Mouse (Mus musculus) kidney, adult 9 months (tissue): ENCODE results near the gene Ncoa1.

Experiments used
- DNase-seq: peaks from one replicate; pipeline ENCODE4 v3.0.0; 2022

Ncoa1 gene

DNA sequence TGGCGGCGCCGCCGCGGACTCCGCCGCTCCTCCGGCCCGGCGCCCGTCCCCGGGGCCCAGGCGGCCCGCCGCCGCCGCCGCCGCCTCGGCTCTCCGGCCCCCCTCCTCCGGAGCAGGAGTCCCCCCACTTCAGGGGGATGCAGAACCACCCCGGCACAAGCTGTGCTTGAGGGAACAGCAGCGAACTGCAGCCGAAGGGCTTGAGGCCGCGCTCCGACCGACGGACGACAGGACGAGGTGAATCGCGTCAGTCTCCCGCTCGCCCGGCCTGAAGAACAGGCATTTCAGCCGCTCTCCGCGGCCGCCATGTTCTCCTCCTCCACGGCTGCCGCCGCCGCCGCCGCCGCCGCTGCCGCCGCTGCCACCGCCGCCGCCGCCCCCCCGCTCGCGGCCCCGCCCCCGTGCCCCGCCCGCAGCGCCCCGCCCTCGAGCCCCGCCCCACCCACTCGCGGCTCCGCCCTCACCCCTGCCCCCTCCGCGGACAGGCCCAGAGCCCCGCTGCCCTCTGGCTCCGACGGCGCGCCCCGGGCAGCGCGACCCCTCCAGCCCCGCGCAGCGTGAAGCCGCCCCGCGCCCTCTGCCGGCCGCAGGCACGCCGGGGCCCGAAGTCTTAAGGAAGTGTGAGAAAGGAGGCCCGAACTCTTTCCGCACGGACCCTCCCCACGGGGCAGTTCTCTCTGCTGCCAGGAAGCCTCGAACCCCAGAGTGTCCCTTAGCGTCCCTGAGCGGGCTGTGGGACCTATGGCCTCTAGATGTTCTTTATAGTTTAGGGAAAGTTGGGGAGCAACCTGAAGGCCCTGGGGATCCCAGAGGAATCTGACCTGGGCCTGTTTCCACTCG lies at the start of gene Ncoa1:
Ncoa1 (minus strand) TSS at position 351 of the 840 bp plus-strand sequence.
- DNase-seq: peak; percentile 70

DNA sequence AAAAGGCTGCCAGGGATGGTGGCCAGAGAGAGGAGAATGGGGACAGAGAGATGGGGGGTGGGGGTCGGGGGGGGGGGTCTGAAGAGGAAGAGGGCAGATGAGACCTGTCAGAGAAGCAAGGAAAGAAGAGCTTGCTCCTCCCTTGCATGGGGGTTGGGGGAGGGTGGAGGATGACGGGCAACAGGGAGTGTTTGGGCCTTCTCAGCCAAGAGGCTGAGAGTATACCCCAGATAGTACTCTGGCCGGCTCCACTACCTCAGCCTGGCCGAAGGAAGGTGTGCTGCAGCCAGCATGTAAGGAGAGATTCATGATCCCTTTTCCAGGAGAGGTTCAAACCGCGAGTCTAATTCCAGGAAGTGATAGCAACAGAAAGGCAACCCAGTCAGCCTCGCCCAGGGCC lies 47.6 kb upstream of the Ncoa1 start:
- no peak for DNase-seq

DNA sequence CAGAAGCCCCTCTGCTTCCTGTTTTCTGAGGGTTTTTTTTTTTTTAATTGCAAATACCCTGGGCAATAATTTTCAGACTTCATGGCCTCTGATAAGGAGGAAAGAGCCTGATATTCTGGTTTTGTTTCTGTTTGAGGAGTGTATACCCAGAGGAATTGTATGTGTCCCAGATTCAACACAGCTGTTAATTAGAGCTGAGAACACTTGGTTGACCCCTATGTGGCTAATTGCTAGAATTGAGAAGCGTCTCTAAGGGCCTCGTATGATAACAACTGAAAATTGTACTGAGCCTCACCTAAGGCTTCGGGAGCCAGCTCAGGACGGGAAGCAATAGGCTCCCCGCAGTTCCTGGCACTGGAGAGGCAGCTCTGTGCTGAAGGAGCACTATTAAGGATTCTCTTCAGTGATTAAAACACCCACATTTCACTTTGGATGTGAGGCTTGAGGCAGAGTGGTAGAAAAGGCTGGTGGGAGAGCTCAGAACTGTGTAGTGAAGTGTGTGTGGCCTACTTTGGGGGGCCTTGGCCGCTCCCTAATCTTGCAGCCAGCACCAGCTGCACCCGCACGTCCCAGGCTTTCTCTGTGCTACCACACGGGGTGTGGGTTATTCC lies 46.8 kb upstream of the Ncoa1 start:
- no peak for DNase-seq

DNA sequence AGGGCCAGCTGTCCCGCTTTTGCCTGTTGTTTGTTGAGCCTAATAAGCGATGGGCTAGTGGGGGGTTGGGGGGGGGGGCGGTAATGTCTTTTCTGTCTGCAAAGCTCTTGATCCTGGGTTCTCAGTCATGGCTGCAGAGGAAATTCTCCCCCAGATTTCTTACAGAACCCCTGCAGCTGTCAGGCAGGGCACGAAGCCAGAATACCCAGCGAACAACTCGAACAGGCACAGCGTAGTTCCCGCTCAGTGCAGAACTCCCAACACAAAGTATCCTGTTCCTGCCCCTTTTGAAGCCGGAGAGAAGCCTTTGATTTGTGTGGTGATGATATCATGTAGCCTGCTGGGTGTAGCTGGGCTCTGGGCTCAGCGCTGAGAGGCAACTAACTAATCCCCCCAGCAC lies 46.2 kb upstream of the Ncoa1 start:
- peak; percentile 18 for DNase-seq

DNA sequence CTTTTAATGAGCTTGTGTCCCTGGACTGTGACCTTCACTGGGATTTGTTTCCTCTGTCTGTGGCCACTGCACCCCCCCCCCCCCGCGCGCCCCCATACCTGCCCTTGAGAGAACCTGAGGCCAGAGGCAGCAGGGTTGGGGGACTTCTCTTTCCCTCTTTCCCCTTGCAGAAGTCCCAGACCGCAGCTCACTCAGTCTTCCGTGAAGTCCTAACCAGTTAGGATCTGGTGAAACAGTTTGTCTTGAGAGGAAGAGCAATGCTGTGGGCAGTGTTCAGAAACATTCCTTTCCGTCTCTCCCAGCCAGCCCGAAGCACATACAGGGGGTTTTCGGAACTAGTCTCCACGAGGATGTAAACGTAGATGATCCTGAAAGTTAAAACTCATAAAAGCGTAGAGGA lies 42.0 kb upstream of the Ncoa1 start:
- peak; percentile 10 for DNase-seq

DNA sequence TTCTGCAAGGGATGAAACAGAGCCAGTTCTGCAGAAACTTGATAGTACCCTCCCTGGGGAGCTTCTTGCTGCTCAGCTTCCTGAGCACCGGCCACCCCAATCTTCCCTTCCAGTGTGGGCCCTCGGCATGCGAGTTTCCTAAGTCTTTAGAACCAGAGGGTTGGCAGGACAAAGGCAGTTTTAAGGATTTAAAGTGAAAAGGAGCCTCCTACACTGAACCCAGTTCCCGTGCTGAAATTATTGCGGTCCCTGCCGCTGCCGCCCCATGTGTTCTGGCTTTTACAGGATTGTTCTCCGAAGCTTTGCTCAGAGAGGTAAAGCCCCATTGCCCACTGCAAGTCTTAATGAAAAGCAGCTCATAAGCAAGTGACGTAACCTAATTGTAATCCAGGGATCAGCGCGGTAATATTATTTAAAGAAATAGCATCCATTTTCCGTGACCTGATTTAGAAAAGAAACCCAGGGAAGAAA lies 32.6 kb upstream of the Ncoa1 start:
- peak; percentile 9 for DNase-seq

DNA sequence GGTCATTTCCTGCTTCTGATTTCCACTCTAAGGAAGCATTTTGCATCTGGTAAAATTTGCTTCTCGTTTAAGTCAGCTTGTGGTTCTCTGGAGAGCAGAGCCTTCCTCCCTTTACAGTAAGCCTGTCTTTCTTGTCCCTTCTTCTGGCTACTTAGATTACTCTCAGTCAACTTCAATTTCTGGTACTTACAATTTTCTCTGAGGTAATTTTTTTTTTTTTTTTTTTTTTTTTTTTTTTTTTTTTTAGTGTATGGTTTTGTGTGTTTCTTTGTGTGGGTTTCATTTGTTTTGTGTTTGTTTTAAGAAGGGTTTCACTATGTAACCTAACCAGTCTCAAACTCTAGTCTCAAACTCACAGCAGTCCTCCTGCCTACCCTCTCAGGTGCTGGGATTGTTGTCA lies 31.2 kb upstream of the Ncoa1 start:
- DNase-seq: no peak

DNA sequence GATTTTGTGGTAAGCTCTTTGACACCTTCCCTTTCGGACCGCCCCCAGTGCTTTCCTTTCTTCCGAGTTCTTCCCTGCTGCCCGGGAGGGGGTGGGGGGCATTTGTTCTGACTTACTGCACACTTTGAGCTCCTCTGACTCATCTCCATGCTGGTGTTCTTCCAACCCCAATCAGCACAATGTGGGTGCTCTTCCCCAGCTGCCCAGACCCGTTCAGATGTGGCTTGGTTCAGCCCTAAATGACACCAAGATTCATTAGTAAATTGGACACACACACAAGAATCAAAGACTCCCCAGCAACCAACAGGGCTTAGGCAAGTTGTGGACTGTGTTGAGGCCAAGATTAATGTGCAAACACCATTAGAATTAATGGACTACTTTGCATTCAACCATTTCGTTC lies 30.5 kb upstream of the Ncoa1 start:
- no peak for DNase-seq

DNA sequence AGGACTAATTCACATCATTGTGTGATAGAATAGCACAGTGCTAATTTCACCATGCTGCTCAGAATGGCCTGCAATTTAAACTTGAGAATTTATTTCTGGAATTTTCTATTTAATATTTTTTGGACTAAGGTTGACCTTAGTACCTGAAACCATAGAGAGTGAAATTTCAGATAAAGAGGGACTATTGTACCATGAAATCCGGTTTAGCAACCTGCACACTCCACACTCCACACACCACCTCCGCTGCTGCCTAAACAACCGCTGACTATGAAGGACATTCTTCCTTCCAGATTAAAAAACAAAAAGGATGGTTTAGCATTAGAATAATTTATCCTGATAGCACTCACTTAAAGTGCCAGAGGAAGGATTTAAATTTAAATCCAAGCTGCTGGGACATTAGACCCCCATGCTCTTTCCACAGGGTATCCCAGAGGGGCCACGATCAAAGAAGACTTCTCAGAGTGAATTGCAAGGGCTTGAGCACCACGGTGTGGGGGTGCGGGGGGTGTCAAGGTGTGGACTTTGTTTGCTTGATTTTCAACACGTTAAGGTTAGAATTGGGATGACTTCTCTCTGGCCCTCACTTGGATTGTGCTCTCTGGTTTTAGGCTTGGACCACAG lies 29.9 kb upstream of the Ncoa1 start:
- DNase-seq: no peak

DNA sequence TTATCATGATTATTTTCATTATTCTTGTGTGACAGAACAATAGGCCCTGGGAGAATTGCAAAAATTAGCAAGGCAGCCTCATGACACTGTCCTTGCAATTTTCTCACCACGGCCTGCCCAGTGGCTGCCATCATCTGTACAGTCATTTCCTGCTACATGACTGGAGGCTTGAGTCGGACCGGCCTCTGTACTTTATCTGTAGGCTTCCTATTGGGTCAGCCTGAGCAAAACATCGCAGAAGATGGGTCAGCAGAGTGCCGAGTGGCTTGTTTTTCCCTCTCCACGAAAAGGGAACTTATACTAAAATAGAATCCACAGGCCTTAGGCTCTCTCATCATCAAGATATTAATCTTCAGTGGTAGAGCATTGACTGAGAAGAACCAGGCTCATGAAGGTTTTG lies 28.3 kb upstream of the Ncoa1 start:
- DNase-seq: no peak

DNA sequence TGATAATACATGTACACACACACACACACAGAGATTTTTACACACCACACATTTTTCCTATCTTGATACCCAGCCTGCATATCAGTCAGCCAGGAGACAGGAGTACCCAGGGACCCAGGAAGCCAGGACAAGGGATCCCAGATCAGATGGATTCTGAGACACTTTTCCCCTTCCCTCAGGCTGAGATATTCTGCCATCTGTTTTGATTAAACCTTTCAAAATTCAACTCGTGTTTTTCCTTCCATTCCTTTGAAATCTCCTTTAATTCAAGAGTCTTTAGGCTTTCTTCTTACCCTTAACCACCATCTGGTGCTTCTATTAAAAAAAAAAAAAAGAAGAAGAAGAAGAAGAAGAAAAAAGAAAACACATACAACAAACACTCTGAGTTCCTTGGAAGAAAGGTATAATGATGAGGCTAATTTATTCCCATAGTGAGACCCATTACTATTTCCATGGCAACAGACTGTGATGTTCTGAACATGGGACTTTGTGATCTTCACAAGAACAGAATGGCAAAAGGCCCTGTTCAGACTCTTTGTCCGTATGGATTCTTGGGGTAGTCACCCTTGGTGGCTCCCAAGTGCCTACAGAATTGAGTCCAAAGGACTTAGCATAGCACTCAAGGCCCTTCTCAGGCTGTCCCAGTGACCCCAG lies 26.8 kb upstream of the Ncoa1 start:
- no peak for DNase-seq

DNA sequence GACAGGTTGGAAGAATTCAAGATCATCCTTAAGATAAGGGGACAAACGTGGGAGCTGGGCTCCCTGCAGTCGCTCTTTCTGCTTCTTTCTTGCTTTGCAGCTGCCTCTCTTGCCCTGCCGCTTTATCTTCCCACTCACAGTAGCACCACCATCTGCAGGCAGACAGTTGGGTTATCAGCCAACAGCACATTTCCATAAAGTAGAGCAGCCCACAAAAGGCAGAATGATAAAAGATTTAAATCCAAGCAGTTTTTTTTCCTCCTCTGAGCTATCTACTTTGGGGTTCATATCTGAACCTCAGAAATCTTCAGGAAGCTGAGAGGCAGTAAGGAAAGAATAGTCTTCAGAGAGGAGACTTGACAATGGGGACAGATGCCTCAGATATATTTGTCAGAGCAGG lies 24.9 kb upstream of the Ncoa1 start:
- no peak for DNase-seq

DNA sequence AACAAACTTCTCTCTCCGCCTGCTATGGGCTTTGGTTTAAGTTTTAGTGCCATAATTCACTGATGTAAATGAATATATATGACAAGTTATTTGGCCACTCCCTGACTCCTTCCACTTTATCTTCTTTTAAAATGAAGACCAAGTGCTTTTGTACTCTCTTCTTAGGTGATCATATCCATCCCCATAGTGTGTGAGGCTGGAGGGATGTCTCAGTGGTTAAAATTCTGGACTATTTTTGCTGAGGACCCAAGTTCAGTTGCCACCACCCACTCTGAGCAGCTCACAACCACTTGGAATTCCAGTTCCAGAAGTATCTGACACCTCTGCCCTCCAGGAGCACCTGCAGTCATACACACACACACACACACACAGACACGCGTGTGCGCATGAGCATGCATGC lies 23.5 kb upstream of the Ncoa1 start:
- DNase-seq: no peak

DNA sequence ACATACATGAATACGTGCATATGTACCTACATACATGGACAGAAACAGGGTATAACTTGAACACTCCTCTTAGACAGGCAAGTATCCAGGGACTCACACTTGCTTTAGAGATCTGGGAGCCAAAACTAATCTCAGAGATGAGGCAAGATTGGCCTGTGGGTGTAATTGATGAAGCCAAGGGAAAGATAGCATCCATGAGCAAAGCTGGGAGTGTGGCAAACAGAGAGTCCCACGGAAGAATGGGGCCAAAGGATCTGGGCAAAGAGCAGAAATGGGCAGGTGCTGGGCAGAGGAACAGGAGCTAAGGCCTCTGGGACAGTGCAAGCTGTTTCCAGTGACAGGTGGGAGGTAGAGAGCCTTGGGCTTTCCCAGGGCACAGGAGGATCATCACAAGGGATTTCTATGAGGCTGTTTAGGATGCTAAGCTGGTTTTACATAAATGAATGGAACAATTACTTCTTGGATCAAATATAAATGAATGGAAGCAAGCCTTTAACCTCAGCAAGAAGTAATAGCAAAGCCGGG lies 22.7 kb upstream of the Ncoa1 start:
- DNase-seq: no peak

DNA sequence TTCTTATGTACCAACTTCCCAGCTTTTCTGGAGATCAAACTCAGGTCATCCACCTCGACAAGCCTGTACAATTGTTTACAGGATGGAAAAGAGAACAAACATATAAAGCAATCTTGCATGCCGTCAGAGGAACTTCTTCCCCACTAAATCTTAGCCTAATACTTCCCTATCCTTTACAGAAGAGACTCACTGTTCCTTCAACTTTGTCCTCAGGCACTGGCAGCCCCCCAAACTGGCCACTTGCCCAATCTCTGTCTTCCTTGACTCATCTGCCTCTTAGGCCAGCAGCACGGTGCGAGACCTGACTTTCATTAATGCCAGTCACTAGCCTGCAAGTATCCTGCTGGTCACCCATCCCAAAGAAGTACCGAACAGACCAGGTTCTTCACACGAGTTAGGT lies 11.4 kb upstream of the Ncoa1 start:
- peak; percentile 89 for DNase-seq

DNA sequence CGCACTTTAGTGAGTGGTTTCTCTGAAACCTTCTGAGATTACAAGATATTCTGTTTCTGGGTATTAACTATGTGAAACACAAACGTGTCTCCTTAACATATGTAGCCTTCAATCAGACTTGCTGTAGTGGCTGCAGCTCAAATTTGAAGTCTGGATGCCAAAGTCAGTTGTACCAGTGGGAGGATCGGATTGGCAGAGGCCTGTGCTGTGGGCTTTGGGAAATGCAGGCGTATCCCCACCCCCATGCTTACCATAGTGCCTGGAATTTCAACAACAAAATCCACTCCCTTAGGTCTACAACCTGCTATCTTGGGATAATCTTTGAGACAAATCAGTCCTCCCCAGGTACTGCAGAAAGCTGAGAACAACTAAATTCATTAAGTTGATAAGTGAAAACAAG lies 6.4 kb upstream of the Ncoa1 start:
- DNase-seq: no peak

DNA sequence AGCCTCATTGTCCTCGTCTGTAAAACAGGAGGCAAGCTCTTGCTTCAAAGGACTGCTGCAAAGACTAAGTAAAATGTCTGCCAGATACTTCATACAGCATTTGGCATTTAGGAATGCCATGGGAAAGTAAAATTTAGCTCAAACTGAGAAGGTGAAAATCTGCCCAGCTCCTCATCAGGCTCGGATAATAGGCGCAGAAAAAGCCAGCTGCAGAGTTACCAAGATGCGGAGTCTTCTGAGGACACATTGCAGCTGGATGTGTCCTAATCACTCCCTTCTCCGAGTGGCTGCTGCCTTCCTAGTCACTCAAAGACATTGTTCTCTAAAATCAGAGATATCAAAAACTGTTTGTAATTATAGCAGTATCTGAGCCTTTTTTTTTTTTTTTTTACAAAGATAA lies 4.7 kb upstream of the Ncoa1 start:
- no peak for DNase-seq

DNA sequence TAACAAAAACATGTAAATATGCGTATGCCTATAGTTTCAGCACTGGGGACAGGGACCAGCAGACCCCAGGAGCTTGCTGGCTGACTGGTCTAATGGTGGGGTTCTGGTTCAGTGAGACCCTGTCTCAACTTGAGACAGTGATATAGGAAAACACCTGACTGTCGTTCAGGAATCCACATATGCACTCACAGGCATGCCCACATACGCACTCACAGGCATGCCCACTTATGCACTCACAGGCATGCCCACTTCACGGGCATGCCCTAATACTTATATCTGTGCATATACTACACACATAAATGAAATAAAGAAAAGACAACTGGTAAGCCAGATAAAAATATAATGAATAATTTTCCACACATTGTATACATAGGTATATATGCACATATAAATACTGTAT lies 3.3 kb upstream of the Ncoa1 start:
- no peak for DNase-seq

DNA sequence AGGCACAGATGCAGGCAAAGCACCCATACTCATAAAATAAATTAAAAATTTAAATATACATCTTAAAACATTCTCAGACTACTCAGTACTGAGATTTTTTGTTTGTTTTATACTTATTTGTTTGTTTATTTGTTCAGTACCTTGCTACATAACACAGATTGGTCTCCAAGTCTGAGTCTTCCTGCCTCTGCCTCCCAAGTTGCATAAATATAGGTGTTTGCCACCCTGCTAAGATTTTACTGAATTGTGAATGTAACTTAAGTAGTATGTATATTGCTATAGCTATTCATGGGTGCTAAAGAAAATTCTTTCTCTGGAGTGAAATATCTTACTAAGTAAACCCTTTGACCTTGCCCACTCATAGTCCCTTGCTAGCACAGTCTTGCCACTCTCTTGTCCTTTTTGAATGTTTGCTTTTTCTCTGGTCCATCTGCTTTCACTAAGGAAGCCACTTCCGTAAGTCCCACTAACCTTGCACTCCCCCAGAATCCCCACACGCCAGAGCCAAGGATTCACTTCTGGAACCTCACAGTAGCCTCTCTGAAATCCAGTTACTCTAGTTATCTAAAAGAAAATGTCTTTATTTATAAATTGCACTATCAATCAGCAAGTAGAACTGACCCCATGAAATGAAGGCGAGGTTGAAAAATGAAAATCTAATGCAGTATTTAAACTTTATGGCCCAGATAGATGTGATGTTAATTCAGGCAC lies 2.3 kb upstream of the Ncoa1 start:
- DNase-seq: no peak

DNA sequence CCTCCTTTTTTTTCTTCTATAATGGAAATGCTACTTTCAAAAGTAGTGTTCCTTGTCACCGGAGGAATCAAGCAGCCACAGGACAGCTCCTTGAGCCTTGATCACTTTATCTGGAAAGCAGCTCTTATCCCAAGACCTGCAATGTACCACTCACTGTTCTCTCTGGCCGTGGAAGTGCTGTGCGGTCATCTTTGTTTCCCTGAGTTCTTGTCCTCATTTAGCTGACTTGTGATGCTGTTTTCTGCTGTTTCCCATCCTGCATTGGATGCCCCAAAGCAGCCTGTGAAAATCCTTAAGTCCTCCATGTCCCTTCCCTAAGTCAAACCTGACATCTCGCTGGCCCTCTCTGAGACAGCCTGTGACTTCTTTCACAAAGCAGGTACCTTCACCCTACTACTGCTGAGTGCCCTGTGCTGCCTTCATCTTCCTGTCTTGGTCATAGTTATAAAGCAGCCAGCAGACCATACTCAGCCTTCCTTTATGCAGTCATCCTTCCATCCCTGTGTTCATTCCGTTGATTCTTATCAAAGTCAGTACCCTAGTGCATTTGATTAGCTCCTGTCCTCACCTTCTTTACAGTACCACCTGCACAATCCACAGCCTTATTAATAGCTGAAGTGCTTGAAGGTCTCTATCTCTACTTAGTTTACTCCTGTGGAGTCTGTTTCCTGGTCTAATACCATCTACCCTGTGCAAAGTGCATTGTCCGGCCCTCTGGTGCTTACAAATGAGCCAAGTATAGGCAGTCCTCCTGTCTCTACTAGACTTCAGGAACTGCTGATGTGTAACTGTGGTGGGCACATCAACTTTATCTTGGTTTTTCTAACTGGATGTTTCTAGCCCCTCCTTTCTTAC lies 1.2 kb upstream of the Ncoa1 start:
- DNase-seq: no peak

DNA sequence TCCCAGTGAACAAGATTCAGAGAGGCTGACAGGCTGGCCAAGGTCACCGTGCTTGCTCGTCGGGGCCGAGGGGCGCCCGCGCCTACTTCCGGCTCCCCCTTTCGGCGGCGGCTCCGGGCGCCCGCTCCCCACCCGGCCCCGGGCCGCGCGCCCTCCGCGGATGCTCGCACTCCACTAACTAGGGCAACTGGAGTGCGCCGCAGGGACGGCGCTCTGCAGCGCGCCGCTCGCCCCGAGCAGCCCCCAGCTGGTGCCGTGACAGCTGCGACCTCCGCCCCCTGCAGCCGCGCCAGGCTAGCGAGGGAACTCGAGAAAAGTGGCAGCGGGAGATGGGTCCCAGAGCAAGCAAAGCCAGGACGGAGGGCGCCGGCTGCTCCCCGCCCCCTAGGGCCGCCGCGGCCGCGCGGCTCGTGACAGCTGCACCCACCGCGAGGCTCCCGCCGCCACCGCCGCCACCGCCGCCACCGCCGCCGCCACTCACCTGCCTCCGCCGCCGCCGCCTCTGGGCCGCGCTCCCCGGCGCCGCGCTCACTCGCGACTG lies 621 bp downstream of the Ncoa1 start:
- peak; percentile 41 for DNase-seq
